Mouse (Mus musculus): Measurements from ENCODE around the gene Lyrm2. TPM values are rescaled to one million over a fixed set of nuclear protein-coding genes. Genes with fewer than 3 reads are reported as not detected.

Gene Lyrm2
- polyA plus RNA-seq (2021), result 10.0 TPM

DNA sequence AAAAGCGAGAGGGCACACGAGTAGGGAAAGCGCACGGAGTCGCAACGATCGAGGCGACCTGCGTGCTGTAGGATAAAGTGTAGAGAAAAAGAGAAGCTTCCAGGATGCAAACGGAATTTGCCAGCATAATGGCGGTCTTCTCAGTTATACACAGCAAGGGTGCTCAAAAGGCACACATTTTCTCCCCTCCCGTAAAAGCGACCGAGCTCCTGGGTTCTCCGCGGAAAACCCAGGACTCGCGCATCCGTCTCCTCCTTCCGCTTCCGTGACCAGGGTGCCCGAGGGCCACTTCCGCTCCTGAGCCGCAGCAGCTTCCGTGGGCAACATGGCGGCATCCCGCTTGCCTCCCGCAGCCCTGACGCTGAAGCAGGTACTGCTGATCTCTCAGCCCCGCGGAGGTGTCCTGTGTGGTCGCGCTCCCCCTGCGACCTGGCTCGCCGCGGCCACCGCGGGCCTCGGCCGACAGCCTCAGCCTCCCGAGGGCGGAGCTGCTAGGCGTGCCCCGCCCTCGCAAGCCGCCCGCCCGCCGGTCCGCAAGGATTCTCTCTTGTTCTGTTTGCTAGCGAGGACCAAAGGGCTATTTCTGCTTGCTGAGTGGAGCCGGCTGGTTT is at the start of gene Lyrm2:
Gene Lyrm2, plus strand, starts transcription at position 288 of the 611 bp plus-strand sequence.
- in situ Hi-C loops (cut with MboI; ENCODE audit: low pct_unique_long_range_greater_than_20kb), result no loop called here
- ChIA-PET CTCF (interaction anchor here (1.6 kb wide), 1 partner anchor 11 kb away, joined by 3 read pairs; no protein-coding TSS in a partner anchor), POLR2A (no interaction called here)
- no peaks in the 10 kb centered on the region for H3K27me3 ChIP-seq
- ATAC-seq, result peak; percentile 39
- TF ChIP-seq CTCF (IDR thresholded peaks at IDR 0.05), result no peak
- DNase-seq (ENCODE audit: low read depth, low spot score), result no peak

DNA sequence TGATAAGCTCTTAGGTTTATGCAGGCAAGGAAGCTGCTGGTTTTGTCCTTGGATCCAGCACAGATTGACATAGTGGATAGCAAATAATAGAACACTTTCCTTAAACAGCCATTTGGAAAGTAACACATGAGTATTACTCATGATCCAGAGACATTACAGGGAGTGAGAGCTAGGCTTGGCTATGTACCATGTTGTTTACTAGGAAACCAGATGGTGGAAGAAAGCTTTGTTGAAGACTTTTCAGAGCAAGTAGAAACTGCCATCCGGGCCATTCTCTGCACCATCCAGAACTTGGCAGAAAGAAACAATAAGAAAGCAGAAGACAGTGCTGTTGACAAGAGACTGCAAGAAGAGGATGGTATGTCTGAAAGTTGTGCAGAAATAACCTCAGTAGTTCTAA is 49.3 kb upstream of the Lyrm2 start:
- DNase-seq (ENCODE audit: low read depth, low spot score) (no peak), ATAC-seq (no peak)
- in situ Hi-C loops (cut with MboI; ENCODE audit: low pct_unique_long_range_greater_than_20kb), result no loop called here
- POLR2A ChIA-PET, result no interaction called here
- TF ChIP-seq CTCF (IDR thresholded peaks at IDR 0.05), result no peak
- H3K27me3 ChIP-seq, result no peaks in the 10 kb centered on the region
- CTCF ChIA-PET, result interaction anchor here (1.6 kb wide), 1 partner anchor 11 kb away, joined by 4 read pairs; no protein-coding TSS in a partner anchor

DNA sequence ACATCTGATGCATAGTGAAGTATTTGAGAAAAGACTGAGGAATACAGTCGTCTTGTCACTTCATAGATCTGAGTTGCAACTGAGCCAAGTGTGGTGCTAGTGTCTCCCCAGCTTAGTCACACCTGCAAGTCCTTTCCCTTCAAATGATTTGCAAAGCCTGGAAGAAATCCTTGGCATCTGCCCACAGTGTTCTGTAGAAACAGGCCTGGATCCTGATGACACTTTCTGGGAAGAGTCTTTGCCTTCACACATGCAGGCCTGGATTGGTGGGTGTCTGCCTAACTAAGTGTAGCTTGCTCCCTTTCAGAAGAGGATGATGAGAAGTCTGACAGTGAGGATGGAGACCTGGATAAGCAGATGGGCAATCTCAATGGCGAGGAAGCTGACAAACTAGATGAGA is 42.6 kb upstream of the Lyrm2 start:
- ChIA-PET CTCF (interaction anchor here (0.8 to 0.9 kb wide), 2 partner anchors 12 to 56 kb away, joined by 3 read pairs; no protein-coding TSS in a partner anchor), POLR2A (no interaction called here)
- DNase-seq (ENCODE audit: low read depth, low spot score) (no peak), ATAC-seq (no peak)
- in situ Hi-C loops (cut with MboI; ENCODE audit: low pct_unique_long_range_greater_than_20kb), result no loop called here
- no peak for TF ChIP-seq CTCF (IDR thresholded peaks at IDR 0.05)
- no peaks in the 10 kb centered on the region for H3K27me3 ChIP-seq

DNA sequence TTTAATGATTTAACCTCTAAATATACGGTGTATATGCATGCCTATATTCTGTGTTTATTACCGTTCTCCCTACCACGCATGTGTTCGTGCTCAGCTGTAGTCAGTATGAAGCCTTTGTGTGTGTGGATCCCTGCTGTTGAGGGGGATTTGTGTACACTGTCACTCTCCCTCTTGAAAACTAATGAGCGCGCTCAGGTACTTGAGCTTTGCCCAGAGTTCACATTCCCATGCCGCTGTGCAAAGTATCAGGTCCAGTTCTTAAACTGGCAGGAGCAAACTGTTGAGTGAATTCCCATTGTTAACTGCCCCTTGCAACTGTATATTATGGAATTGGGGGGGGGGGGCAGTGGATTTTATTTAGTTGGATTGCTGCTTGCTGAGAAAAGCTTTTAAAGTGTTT is 32.6 kb upstream of the Lyrm2 start:
- TF ChIP-seq CTCF (IDR thresholded peaks at IDR 0.05), result no peak
- ChIA-PET CTCF (no interaction called here), POLR2A (no interaction called here)
- no peak for DNase-seq (ENCODE audit: low read depth, low spot score)
- in situ Hi-C loops (cut with MboI; ENCODE audit: low pct_unique_long_range_greater_than_20kb), result no loop called here
- no peak for ATAC-seq
- no peaks in the 10 kb centered on the region for H3K27me3 ChIP-seq

DNA sequence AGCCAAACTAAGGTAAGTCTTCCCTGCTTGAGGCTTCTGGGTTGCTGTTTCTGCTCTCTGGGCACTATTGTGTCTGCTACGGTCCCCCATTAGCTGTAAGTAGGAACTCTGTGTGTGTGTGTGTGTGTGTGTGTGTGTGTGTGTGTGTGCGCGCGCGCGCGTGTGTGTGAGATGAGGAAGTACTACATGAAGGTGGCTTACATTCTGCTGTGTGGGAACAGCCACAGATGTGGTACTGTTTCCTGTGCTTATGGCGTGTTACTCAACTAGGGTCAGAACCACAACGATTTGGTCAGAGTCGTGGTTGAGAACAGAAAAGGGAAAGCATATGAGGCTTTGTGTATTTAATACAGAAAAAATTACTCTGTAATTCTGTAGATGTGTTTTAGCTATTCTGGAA is 32.0 kb upstream of the Lyrm2 start:
- in situ Hi-C loops (cut with MboI; ENCODE audit: low pct_unique_long_range_greater_than_20kb), result no loop called here
- no peak for ATAC-seq
- TF ChIP-seq CTCF (IDR thresholded peaks at IDR 0.05), result no peak
- POLR2A ChIA-PET, result no interaction called here
- DNase-seq (ENCODE audit: low read depth, low spot score), result no peak
- no peaks in the 10 kb centered on the region for H3K27me3 ChIP-seq
- CTCF ChIA-PET, result no interaction called here

DNA sequence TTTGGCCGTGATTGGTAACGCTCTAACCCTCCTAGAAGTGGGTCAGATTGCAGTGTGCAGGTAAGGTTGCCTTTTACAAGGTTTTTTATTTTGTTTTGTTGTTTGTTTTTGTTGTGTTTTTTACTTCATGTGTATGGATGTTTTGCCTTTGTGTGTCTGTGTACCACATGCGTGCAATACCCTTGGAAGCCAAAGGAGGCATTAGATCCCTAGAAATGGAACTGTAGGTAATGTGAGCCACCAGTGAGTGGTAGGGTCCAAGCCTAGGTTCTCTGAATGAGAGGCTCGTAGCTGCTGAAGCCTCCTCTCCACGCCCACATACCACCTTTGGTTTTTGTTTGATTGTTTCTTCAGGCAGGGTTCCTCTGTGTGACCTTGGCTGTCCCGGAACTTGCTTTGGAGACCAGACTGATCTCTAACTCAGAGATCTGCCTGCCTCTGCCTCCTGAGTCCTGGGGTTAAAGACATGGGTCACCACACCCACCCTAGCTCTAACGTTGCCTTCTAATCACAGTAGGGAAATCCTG is 29.7 kb upstream of the Lyrm2 start:
- ChIA-PET POLR2A (no interaction called here), CTCF (interaction anchor here (0.7 to 1.1 kb wide), 2 partner anchors 16 to 98 kb away, joined by 3 read pairs; no protein-coding TSS in a partner anchor)
- H3K27me3 ChIP-seq, result no peaks in the 10 kb centered on the region
- no peak for ATAC-seq
- TF ChIP-seq CTCF (IDR thresholded peaks at IDR 0.05), result peak; percentile 33
- no peak for DNase-seq (ENCODE audit: low read depth, low spot score)
- in situ Hi-C loops (cut with MboI; ENCODE audit: low pct_unique_long_range_greater_than_20kb), result loop anchor here (10.0 kb wide), 2 partner anchors 244 to 354 kb away; no protein-coding TSS in a partner anchor

DNA sequence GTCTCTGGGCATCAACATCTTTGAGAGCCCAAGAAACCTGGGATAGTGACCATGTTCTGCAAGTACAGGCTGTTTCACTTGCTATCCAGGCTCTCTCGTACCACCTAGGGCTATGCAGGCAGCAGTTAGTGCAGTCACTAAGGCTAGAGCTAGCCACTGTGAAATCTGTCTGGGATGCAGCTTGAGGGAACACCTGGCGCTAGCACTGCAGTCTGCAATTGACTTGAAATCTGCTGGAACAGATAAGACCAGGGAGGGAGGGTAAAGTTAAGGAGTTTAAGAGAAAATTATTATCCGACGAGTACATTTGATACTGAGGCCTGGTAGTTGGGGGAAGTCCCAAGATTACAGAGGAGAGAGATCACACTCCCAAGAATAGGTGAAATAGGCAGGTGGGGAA is 20.1 kb upstream of the Lyrm2 start:
- CTCF ChIA-PET, result no interaction called here
- in situ Hi-C loops (cut with MboI; ENCODE audit: low pct_unique_long_range_greater_than_20kb), result loop anchor here (10.0 kb wide), 2 partner anchors 235 to 345 kb away; no protein-coding TSS in a partner anchor
- TF ChIP-seq CTCF (IDR thresholded peaks at IDR 0.05), result no peak
- no peaks in the 10 kb centered on the region for H3K27me3 ChIP-seq
- no peak for ATAC-seq
- POLR2A ChIA-PET, result no interaction called here
- DNase-seq (ENCODE audit: low read depth, low spot score), result no peak

DNA sequence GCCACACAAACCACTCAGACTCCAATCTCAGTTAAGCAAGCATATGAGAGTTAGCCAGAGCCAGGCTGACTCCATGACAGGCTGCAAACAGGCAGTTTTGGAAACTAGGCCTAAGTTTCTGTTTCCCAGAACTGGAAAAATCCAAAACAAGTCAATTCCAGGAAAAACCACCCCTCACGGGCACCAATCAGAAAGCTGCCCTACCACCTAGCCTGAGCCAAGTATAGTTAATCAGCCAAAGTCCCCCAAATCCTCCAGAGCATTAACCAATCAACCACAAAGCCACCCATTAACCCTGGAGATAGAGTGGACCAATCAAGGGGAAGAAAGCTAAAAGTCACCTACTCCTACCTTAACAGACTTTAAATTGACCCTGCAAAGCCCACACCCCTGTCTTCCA is 12.9 kb upstream of the Lyrm2 start:
- no peak for DNase-seq (ENCODE audit: low read depth, low spot score)
- in situ Hi-C loops (cut with MboI; ENCODE audit: low pct_unique_long_range_greater_than_20kb), result no loop called here
- no peak for ATAC-seq
- TF ChIP-seq CTCF (IDR thresholded peaks at IDR 0.05), result no peak
- POLR2A ChIA-PET, result no interaction called here
- CTCF ChIA-PET, result no interaction called here
- H3K27me3 ChIP-seq, result no peaks in the 10 kb centered on the region

DNA sequence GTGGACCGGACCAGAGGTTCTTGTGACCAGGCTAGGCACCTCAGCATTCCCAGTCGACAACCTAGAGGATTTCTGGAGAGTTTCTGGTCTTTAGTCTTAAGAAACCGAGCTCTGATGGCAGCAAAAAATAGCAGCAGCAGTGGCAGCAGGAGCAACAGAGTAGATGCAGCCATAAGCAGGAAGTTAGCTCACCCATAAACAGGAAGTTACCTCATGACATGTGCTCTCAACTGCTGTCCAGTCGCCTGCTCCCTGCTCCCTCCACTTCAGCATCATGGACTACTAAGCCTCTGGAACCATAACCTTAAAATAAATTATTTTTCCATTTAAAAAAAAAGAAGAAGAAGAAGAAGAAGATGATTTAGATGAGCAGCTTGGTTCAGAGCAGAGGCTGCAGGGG is 11.0 kb upstream of the Lyrm2 start:
- H3K27me3 ChIP-seq, result no peaks in the 10 kb centered on the region
- TF ChIP-seq CTCF (IDR thresholded peaks at IDR 0.05), result no peak
- in situ Hi-C loops (cut with MboI; ENCODE audit: low pct_unique_long_range_greater_than_20kb), result no loop called here
- CTCF ChIA-PET, result interaction anchor here (0.6 to 0.7 kb wide), 2 partner anchors 10 to 23 kb away, joined by 3 read pairs; no protein-coding TSS in a partner anchor
- POLR2A ChIA-PET, result no interaction called here
- no peak for ATAC-seq
- DNase-seq (ENCODE audit: low read depth, low spot score), result no peak

DNA sequence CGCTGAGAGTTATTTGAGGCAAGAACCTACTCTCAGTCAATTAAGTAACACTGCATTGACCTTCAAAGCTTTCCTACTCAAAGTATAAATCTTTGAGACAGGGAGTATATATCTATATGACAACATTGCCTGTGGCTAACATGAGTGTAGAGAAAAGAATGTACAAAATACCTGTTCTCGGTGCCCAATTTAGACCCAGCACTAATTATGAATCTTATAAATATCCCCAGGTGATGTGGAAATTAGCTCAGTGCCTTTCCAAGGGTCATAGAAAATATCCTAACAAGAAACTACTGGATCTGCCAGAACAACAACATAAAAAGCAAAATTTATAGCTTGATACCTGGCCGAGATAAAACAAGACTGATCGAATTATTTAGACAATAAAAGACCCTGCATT is 1.1 kb upstream of the Lyrm2 start:
- in situ Hi-C loops (cut with MboI; ENCODE audit: low pct_unique_long_range_greater_than_20kb), result no loop called here
- ATAC-seq, result no peak
- POLR2A ChIA-PET, result no interaction called here

DNA sequence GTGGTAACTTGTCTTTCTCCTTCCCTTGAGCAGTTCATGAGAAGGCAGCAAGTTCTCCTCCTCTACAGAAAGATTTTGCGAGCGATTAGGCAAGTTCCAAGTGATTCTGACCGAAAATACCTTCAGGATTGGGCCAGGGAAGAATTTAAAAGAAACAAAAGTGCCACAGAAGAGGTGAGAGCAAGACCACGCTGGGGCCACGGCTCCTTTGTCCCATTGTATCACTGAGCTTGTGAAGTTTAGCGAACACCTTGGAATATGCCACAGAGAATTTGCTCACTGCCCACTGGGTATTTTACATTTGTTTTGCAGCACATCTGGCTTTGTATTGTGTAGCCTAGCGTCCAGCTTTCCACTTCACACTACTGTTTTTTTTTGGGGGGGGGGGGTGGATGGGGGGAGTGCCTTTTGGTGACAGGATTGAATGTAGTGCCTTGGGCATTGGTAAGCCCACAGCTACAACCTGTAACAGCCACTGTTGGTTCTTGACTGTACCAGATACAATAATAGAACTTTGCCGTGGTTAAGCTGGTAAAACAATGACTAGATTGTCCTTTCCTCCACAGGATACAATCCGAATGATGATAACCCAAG is 621 bp downstream of the Lyrm2 start:
- DNase-seq (ENCODE audit: low read depth, low spot score) (no peak), ATAC-seq (peak; percentile 35)
- ChIA-PET POLR2A (no interaction called here), CTCF (no interaction called here)
- no peaks in the 10 kb centered on the region for H3K27me3 ChIP-seq
- no peak for TF ChIP-seq CTCF (IDR thresholded peaks at IDR 0.05)
- in situ Hi-C loops (cut with MboI; ENCODE audit: low pct_unique_long_range_greater_than_20kb), result no loop called here

More for the DNA sequence above, 1.1 kb upstream of the Lyrm2 start:
- H3K27me3 ChIP-seq, result no peaks in the 10 kb centered on the region
- DNase-seq (ENCODE audit: low read depth, low spot score), result no peak
- CTCF ChIA-PET, result interaction anchor here (1.6 kb wide), 1 partner anchor 10 kb away, joined by 3 read pairs; no protein-coding TSS in a partner anchor
- TF ChIP-seq CTCF (IDR thresholded peaks at IDR 0.05), result no peak

All from Patski (cell line).